Mouse (Mus musculus) brain, embryonic 14.5 days (tissue): Measurements from ENCODE around the gene Ifnlr1.

Experiments
- CTCF ChIP-seq: fragments of 200-500 bp; IDR thresholded peaks from 2 replicates; pipeline ENCODE4 v1.5.1; 2012; ENCODE audit warnings: inconsistent platforms, mild to moderate bottlenecking, moderate library complexity, borderline replicate concordance; ENCODE audit not compliant: insufficient read depth, insufficient read length; ENCODE audit errors: extremely low read depth
- POLR2A ChIP-seq: fragments of 200-500 bp; IDR thresholded peaks from 2 replicates; pipeline ENCODE4 v1.6.1; 2012; ENCODE audit warnings: mild to moderate bottlenecking, inconsistent platforms, borderline replicate concordance; ENCODE audit not compliant: poor library complexity, insufficient read depth, insufficient read length, severe bottlenecking; ENCODE audit errors: extremely low read depth

DNA sequence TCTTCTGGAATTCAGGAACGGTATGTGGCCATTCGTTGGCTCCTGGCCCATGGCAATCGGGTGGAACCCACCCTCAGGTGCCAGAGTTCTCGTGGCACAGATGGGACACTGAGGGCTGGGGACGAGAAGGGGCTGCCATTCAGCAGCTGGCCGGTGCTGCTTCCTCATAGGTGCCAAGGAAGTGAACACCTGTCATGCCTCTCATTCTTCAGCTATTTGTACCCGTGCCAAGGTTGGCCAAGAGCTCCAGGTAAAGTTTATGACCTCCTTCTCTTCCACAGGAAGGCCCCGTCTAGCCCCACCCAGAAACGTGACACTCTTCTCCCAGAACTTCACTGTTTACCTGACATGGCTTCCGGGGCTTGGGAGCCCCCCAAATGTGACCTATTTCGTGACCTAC is 4.2 kb downstream of the Ifnlr1 start:
- TF ChIP-seq POLR2A = no peak
- TF ChIP-seq CTCF = no peak
